Mouse (Mus musculus) brain, embryonic 14.5 days (tissue): Measurements from ENCODE around the gene 2310034C09Rik. TPM values are rescaled to one million over a fixed set of nuclear protein-coding genes. Genes with fewer than 3 reads are reported as not detected.
"Not testable (repeated sequence)": the region's sequence is repeated elsewhere in the genome, so short reads cannot be mapped to it uniquely, and the experiment has no call there.

Experiments used
- DNase-seq: peaks from one replicate; pipeline ENCODE4 v3.0.0-alpha.2; 2011; ENCODE audit warnings: low read depth
- CTCF ChIP-seq: fragments of 200-500 bp; IDR thresholded peaks from 2 replicates; pipeline ENCODE4 v1.5.1; 2012; ENCODE audit warnings: inconsistent platforms, mild to moderate bottlenecking, moderate library complexity, borderline replicate concordance; ENCODE audit not compliant: insufficient read depth, insufficient read length; ENCODE audit errors: extremely low read depth
- POLR2A ChIP-seq: fragments of 200-500 bp; IDR thresholded peaks from 2 replicates; pipeline ENCODE4 v1.6.1; 2012; ENCODE audit warnings: mild to moderate bottlenecking, inconsistent platforms, borderline replicate concordance; ENCODE audit not compliant: poor library complexity, insufficient read depth, insufficient read length, severe bottlenecking; ENCODE audit errors: extremely low read depth
- polyA plus RNA-seq: library from polyadenylated mRNA; depleted of rRNA; stranded (reverse); fragments of >200 nt; gene quantifications from 2 replicates; pipeline ENCODE4 v1.2.3, GENCODE M21; 2012; rRNA removed

Gene 2310034C09Rik
- not detected in 2 replicates for polyA plus RNA-seq

- DNase-seq, result not testable (repeated sequence)
Measured at GRCm38 (mm10) chr16:88758547-88758946, at the start of gene 2310034C09Rik. TSS of gene 2310034C09Rik (plus strand) at chr16:88758847.

DNA sequence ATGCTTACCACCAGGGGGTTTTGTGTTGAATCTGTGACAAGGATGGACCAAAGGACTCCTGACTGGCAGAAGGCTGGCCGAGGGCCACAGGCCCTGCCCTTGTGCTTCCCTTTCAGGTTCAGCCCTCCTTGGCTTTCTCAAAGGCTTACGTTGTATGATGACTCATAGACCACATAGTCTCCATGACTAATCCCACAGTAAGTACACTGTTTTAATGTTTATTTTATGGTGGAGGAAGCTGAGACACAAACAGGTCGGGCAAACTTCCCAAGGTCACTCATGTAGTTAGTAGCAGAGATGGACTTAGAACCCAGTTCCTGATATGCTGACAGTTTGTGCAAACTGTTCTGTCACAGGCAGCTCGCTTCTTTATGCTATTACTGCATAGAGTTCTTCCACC lies 47.9 kb upstream of the 2310034C09Rik start:
- no peak for TF ChIP-seq POLR2A
- TF ChIP-seq CTCF, result no peak
- DNase-seq, result no peak

DNA sequence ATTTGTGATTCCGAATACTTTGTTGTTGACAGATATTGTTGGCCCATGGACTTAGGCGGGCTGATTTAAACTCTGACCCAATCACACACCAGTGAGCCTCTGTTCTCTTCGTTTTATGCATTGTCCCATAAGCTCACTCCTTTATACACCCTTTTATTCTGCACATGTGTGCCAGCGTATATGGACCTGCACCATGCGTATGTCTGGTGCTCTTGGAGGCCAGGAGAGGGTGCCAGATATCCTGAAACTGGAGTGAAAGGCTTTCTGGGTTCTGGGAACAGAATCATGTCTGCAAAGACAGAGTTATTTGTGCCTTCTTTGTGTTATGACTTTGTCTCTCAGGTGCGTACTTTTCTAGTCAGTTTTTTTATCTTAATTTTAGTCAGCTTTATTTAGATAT lies 47.4 kb upstream of the 2310034C09Rik start:
- TF ChIP-seq POLR2A, result no peak
- peak; percentile 40; the same call in 1 of the 2 replicates for TF ChIP-seq CTCF
- DNase-seq, result peak; percentile 43

- TF ChIP-seq POLR2A (no peak), CTCF (no peak)
- no peak for DNase-seq
Measured at GRCm38 (mm10) chr16:88716549-88716948, 42.1 kb upstream of the 2310034C09Rik start.

- no peak for DNase-seq
- TF ChIP-seq CTCF (no peak), POLR2A (no peak)
Measured at GRCm38 (mm10) chr16:88720031-88720430, 38.6 kb upstream of the 2310034C09Rik start.

DNA sequence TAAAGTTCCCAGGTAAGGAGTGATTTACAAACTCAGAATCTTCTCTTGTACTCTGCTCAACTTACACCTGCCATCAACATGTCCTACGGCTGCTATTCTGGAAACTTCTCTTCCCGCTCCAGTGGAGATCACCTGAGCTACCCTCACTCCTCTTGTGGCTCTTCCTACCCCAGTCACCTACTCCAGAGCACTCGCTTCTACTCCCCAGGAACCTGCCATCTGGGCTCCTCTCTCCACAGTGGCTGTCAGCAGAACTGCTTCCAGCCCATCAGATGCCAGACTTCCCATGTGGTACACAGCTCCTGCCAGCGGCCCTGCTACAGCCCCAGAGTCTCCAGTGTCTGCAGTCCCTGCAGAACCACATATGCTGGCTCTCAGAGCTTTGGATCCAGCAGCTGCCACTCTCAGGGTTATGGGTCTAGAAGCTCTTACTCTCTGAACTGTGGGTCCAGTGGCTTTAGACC lies 29.8 kb upstream of the 2310034C09Rik start, which contains the start of gene Krtap13-1:
Krtap13-1 (plus strand) TSS at position 51 of the 464 bp plus-strand sequence.
- peak; percentile 24 for DNase-seq
- no peak for TF ChIP-seq POLR2A
- TF ChIP-seq CTCF, result no peak

GRCm38 (mm10) chr16:88735391-88735790 lies 23.3 kb upstream of the 2310034C09Rik start:
- TF ChIP-seq POLR2A, result no peak
- no peak for TF ChIP-seq CTCF
- peak; percentile 54 for DNase-seq

DNA sequence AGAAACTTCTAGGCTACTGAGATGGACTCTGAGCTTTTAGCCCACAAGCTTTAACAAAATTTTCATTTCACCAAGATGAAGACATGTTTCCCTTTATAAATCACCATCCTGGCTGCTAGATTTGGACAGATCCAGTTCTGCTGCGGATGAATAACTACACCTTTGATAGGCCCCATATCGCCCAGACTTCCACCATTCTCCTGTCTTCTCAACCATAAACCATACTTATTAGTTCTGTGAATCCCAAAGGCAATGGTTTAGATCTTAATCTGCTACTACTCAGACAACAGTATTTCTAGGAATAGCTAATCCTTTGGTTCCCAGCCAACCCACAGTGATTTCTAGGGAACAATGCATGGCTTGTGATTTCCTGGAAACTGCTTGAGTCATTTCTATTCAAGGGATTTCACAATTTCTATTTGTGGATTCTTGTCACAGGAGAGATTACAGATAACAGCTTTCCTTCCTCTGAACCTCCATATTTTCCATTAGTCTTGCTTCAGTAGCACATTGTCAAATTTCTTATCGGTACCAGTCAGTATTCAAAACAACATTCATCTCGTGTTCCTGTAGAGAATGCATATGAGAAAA lies 13.8 kb upstream of the 2310034C09Rik start:
- DNase-seq, result peak; percentile 66

DNA sequence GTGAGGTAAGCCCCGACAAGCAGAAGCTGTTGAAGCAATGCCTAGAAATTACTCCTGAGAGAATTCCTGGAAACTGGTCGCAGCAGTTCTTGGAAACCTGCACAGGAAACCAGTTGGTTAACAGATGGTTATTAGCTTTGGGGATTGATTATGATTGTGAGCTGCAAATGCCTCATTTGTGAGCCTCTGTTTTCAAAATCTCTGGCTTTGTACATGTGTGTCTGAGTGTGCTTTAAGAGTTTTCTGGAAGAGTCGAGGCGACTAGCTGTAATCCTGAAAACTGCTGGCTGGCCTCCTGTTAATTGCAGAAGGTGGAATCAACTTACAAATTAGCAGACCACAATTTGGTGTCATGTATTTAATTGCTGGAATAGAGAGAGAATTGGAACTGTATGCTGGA lies 10.7 kb upstream of the 2310034C09Rik start:
- TF ChIP-seq CTCF (no peak), POLR2A (no peak)
- DNase-seq, result peak; percentile 77

More for the DNA sequence above, 13.8 kb upstream of the 2310034C09Rik start:
- TF ChIP-seq CTCF, result no peak
- no peak for TF ChIP-seq POLR2A

DNA sequence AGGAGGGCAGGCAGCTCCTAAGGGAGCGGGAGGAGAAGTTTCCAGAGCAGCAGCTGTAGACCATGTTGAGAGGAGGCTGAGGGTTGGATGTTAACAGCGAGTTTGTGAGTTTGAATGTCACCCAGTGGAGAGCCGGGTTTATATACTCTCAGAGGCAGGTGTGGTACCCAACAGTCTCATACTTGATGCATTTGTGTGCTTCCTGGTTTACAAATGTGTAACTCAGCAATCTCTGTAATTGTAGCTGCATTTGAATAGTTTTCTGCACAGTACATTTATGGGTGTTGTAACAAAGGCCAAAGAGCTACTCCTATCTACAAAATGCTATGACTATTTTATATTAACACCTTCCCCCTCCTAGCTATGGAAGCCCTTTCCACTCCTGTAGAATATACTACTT lies 7.1 kb upstream of the 2310034C09Rik start, which contains the start of gene Krtap13:
Krtap13 (minus strand) TSS at position 101 of the 400 bp plus-strand sequence.
- DNase-seq, result not testable (repeated sequence)

DNA sequence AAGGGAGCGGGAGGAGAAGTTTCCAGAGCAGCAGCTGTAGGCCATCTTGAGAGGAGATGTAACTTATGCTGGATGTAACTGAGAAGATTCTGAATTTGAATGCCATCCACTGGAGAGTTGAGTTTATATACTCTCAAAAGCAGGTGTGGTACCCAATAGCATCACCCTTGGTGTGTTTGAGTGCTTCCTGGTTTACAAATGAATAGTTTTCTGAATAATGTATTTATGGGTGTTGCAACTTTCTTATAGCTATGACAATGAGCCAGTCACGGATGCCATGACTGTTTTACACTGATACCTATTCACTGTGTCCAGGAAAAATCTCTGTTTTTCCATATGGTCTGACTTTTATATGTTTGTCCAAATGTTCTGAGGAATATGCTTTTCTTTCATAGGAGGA lies 15.5 kb downstream of the 2310034C09Rik start, which contains the start of gene 2310057N15Rik:
2310057N15Rik (minus strand) TSS at position 101 of the 400 bp plus-strand sequence.
- no peak for TF ChIP-seq CTCF
- TF ChIP-seq POLR2A, result no peak
- DNase-seq, result no peak

DNA sequence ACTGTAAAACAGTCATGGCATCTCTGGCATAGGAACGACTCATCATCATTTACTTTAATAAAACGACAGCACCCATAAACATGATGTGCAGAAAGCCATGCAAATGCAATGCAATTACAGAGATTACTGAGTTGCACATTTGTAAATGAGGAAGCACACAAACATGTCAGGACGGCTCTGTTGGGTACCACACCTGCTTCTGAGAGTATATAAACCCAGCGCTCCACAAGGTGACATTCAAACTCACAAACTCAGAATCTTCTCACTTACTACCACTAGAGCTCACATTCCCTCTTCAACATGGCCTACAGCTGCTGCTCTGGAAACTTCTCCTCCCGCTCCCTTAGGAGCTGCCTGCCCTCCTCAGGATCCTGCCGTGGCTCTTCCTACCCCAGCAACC lies 18.9 kb downstream of the 2310034C09Rik start, which contains the start of gene Gm5965:
Gm5965 (plus strand) TSS at position 301 of the 400 bp plus-strand sequence.
- DNase-seq, result no peak
- TF ChIP-seq CTCF (no peak), POLR2A (no peak)
